Mouse (Mus musculus) heart, adult 2 months (tissue): Measurements from ENCODE around the gene Ccdc62. TPM values are rescaled to one million over a fixed set of nuclear protein-coding genes. Genes with fewer than 3 reads are reported as not detected.

Experiments used
- DNase-seq, 2 experiments: peaks; one replicate each; pipeline ENCODE4 v3.0.0; 2021
- H3K27ac ChIP-seq: fragments of 200-600 bp; 2 replicates; pipeline ENCODE4 v1.8.1; 2022
- H3K27me3 ChIP-seq: fragments of 200-500 bp; 2 replicates; pipeline ENCODE4 v1.6.1; 2012; ENCODE audit warnings: mild to moderate bottlenecking, low read length, inconsistent platforms, mixed read lengths; ENCODE audit not compliant: control insufficient read depth, insufficient read depth
- H3K36me3 ChIP-seq: fragments of 200-500 bp; 2 replicates; pipeline ENCODE4 v1.6.1; 2012; ENCODE audit warnings: low read length, inconsistent platforms; ENCODE audit not compliant: control insufficient read depth, insufficient read depth
- H3K4me1 ChIP-seq: fragments of 200-500 bp; 2 replicates; pipeline ENCODE4 v1.6.1; 2011; ENCODE audit warnings: low read length; ENCODE audit not compliant: control insufficient read depth, insufficient read depth
- H3K4me3 ChIP-seq: fragments of 200-600 bp; 2 replicates; pipeline ENCODE4 v1.8.1; 2022
- H3K79me2 ChIP-seq: fragments of 200-500 bp; replicated peaks from 2 replicates; pipeline ENCODE4 v1.6.1; 2012; ENCODE audit warnings: mild to moderate bottlenecking, inconsistent platforms, low read length, moderate library complexity, mixed read lengths; ENCODE audit not compliant: control insufficient read depth, insufficient read depth
- H3K9ac ChIP-seq: fragments of 200-500 bp; 2 replicates; pipeline ENCODE4 v1.6.1; 2012; ENCODE audit warnings: low read depth, mild to moderate bottlenecking, control low read depth, inconsistent platforms, low read length, mixed read lengths
- CTCF ChIP-seq: fragments of 200-600 bp; IDR thresholded peaks from 2 replicates; pipeline ENCODE4 v1.8.1; 2022; ENCODE audit warnings: antibody characterized with exemption, mild to moderate bottlenecking, moderate library complexity
- EP300 ChIP-seq: fragments of 200-500 bp; IDR thresholded peaks from 2 replicates; pipeline ENCODE4 v1.6.1; 2011; ENCODE audit warnings: low read depth, low read length, control low read depth; ENCODE audit not compliant: insufficient read depth
- POLR2A ChIP-seq: fragments of 200-500 bp; IDR thresholded peaks from 2 replicates; pipeline ENCODE4 v1.6.1; 2011; ENCODE audit warnings: mild to moderate bottlenecking, low read depth, low read length, control low read depth; ENCODE audit not compliant: insufficient read depth
- WGBS: fragments of 180-500 bp; shearing (Covaris S2); methylation state at CpG from one replicate; pipeline ENCODE4 v1.1.7; 2018; 5-methylcytosine and 5-hydroxymethylcytosine counted together
- intact Hi-C: fragments of 180-260 bp; cut with DNase I; formaldehyde crosslinking; loops from one replicate; pipeline ENCODE4 v1.15.1; 2025
- polyA plus RNA-seq: library from polyadenylated mRNA; depleted of rRNA; stranded (reverse); fragments of >200 nt; gene quantifications from 2 replicates; pipeline ENCODE4 v1.2.3, GENCODE M21; 2012
- total RNA-seq, 2 experiments: library from RNA; stranded (reverse); gene quantifications; 2 replicates each; pipeline ENCODE4 v1.2.3; 2021

The Ccdc62 gene
- total and polyA plus RNA-seq, 3 experiments = 1.9 to 2.5 (median 2.0) TPM

GRCm38 (mm10) chr5:124002876-124003275, 72.4 kb downstream of the Ccdc62 start:
- 28% methylated on average over 2 of the region's 2 CpGs for WGBS
- intact Hi-C loops = no loop called here
- peak in 1 of 2 experiments; percentile 68 for DNase-seq
- TF ChIP-seq EP300 (0 out of 2 replicates have a peak, but pooled peaks have one; percentile 21), CTCF (no peak), POLR2A (no peak)
- no peak overlapping the region for H3K4me3 ChIP-seq
- no peaks in the 10 kb centered on the region; the same call in 1 of the 2 replicates for H3K4me1 ChIP-seq
- no peaks in the 10 kb centered on the region for H3K27me3 ChIP-seq
- H3K27ac ChIP-seq = no peak overlapping the region
- no peaks in the 10 kb centered on the region for H3K36me3 ChIP-seq
- H3K9ac ChIP-seq = no peak overlapping the region
- no peaks in the 10 kb centered on the region for H3K79me2 ChIP-seq

DNA sequence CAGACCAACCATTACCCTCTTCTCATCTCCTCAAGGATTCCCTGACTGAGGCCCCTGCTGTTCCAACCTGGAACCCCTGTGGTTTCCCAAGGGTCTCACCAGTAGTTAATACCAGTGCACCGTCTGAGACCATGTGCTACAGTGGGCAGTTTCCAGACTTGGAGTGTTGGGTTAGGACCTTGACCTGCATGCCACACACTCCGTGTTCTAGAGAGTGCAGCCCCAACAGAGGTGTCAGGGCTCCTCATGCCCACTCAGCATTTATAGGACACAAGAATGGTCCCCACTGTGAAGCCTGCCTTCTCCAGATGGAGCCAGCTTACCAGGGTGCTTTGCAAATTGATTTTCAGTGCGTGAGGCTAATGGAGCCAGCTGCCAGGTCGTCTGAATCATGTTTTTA, 72.9 kb downstream of the Ccdc62 start:
- H3K27ac ChIP-seq = no peak overlapping the region

GRCm38 (mm10) chr5:124004356-124005150, 74.1 kb downstream of the Ccdc62 start:
- Histone ChIP-seq H3K27ac (no peak overlapping the region), H3K9ac (no peak overlapping the region), H3K27me3 (no peaks in the 10 kb centered on the region), H3K4me3 (no peak overlapping the region), H3K36me3 (no peaks in the 10 kb centered on the region), H3K79me2 (no peaks in the 10 kb centered on the region), H3K4me1 (no peaks in the 10 kb centered on the region; the same call in 1 of the 2 replicates)
- 78% methylated on average over 17 of the region's 17 CpGs for WGBS
- intact Hi-C loops = loop anchor here (5.0 kb wide), 1 partner anchor 38 kb away; no protein-coding TSS in a partner anchor
- DNase-seq = no peak
- no peak for TF ChIP-seq POLR2A
- no peak for TF ChIP-seq CTCF
- TF ChIP-seq EP300 = no peak

More for the DNA sequence above, 72.9 kb downstream of the Ccdc62 start:
- TF ChIP-seq CTCF = no peak
- no peak for TF ChIP-seq EP300
- no peak for TF ChIP-seq POLR2A
- intact Hi-C loops = no loop called here
- 55% methylated on average over 4 of the region's 4 CpGs for WGBS
- no peak overlapping the region for H3K9ac ChIP-seq
- H3K4me3 ChIP-seq = no peak overlapping the region
- no peaks in the 10 kb centered on the region for H3K36me3 ChIP-seq
- DNase-seq = no peak
- H3K79me2 ChIP-seq = no peaks in the 10 kb centered on the region
- no peaks in the 10 kb centered on the region for H3K27me3 ChIP-seq
- no peaks in the 10 kb centered on the region; the same call in 1 of the 2 replicates for H3K4me1 ChIP-seq

DNA sequence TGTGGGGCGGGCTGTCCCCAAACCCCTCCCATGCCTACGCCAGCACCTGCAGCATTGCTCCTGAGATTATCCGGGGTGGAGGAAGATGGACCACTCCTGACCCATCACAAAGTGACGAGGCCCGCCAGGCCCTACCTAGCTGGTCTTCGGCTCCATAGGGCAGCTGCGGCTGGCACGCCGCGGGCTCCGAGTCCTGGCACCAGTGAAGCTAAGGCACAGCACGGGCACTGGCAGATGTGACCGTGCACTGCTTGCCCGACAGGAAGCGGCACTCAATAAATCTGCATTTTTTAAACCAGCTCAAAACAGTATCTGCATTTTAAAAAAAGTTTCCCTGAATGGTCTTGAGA, 74.6 kb downstream of the Ccdc62 start:
- H3K36me3 ChIP-seq = peaks cover under 1% of the 10 kb centered on the region; the same call in 1 of the 2 replicates

DNA sequence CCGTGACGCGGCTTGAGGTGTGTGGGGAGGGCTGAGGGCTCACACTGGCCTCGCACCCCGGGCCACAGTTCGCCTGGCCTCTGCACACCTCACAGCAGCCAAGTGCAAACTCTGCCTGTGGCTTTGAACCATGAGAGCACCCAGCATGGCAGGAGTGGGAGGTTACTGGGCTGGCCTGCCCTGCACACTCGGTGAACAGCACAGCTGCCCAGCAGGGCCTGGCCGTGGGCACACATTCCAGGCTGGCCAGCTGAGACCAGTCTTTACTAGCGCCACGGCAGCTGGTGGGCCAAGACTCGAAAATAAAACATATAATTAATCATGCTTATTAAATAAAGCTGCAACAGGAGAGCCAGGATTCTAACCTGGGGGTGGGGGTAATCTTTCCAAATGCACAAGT, 75.1 kb downstream of the Ccdc62 start:
- whole genome bisulfite sequencing = 84% methylated on average over 11 of the region's 11 CpGs
- H3K4me1 ChIP-seq = no peaks in the 10 kb centered on the region; the same call in 1 of the 2 replicates
- intact Hi-C loops = loop anchor here (5.0 kb wide), 1 partner anchor 37 kb away; no protein-coding TSS in a partner anchor
- no peaks in the 10 kb centered on the region for H3K27me3 ChIP-seq
- H3K4me3 ChIP-seq = no peak overlapping the region
- no peak for TF ChIP-seq CTCF
- no peak for TF ChIP-seq EP300
- TF ChIP-seq POLR2A = no peak
- H3K27ac ChIP-seq = no peak overlapping the region
- no peak overlapping the region for H3K9ac ChIP-seq
- H3K36me3 ChIP-seq = peaks cover 3% of the 10 kb centered on the region; the same call in 1 of the 2 replicates
- 0 out of 2 replicates have a peak, but pooled peaks cover 2% of the 10 kb centered on the region for H3K79me2 ChIP-seq
- no peak for DNase-seq

More for the DNA sequence above, 74.6 kb downstream of the Ccdc62 start:
- Histone ChIP-seq H3K27me3 (no peaks in the 10 kb centered on the region), H3K4me3 (no peak overlapping the region), H3K9ac (no peak overlapping the region), H3K79me2 (0 out of 2 replicates have a peak, but pooled peaks cover 2% of the 10 kb centered on the region), H3K27ac (no peak overlapping the region), H3K4me1 (no peaks in the 10 kb centered on the region; the same call in 1 of the 2 replicates)
- TF ChIP-seq CTCF (no peak), EP300 (no peak), POLR2A (no peak)
- no peak for DNase-seq
- intact Hi-C loops = loop anchor here (5.0 kb wide), 1 partner anchor 37 kb away; no protein-coding TSS in a partner anchor
- WGBS = 93% methylated on average over 15 of the region's 15 CpGs
